Mouse (Mus musculus) liver, embryonic 12.5 days (tissue): ENCODE measurements around the gene Pram1. TPM values are rescaled to one million over a fixed set of nuclear protein-coding genes. Genes with fewer than 3 reads are reported as not detected.

Source experiments
- ATAC-seq: fragments of 200-750 bp; cut with Nextera tagmentation; 2 replicates; pipeline ENCODE4 v1.8.0; 2017; ENCODE audit warnings: moderate number of reproducible peaks, mild to moderate bottlenecking, moderate library complexity
- H3K27ac ChIP-seq: fragments of 300-500 bp; sonication (generic); 2 replicates; pipeline ENCODE4 v1.5.1; 2016; ENCODE audit warnings: mild to moderate bottlenecking
- H3K27me3 ChIP-seq: fragments of 300-500 bp; sonication (generic); replicated peaks from 2 replicates; pipeline ENCODE4 v1.6.1; 2016; ENCODE audit warnings: mild to moderate bottlenecking, moderate library complexity
- H3K36me3 ChIP-seq: fragments of 300-500 bp; sonication (generic); 2 replicates; pipeline ENCODE4 v1.6.1; 2016; ENCODE audit warnings: mild to moderate bottlenecking, moderate library complexity
- H3K4me1 ChIP-seq: fragments of 300-500 bp; sonication (generic); 2 replicates; pipeline ENCODE4 v1.6.1; 2016
- H3K4me2 ChIP-seq: fragments of 300-500 bp; sonication (generic); 2 replicates; pipeline ENCODE4 v1.6.1; 2016; ENCODE audit warnings: mild to moderate bottlenecking, moderate library complexity
- H3K4me3 ChIP-seq: fragments of 300-500 bp; sonication (generic); 2 replicates; pipeline ENCODE4 v1.5.1; 2016; ENCODE audit warnings: mild to moderate bottlenecking, moderate library complexity
- H3K9ac ChIP-seq: fragments of 300-500 bp; sonication (generic); 2 replicates; pipeline ENCODE4 v1.6.1; 2016; ENCODE audit warnings: mild to moderate bottlenecking, moderate library complexity
- H3K9me3 ChIP-seq: fragments of 300-500 bp; sonication (generic); replicated peaks from 2 replicates; pipeline ENCODE4 v1.6.1; 2016; ENCODE audit warnings: mild to moderate bottlenecking, moderate library complexity
- WGBS: fragments of 180-500 bp; shearing (Covaris S2); methylation state at CpG from one replicate; pipeline ENCODE4 v1.1.7; 2016; ENCODE audit not compliant: insufficient replicate concordance; 5-methylcytosine and 5-hydroxymethylcytosine counted together
- polyA plus RNA-seq: library from polyadenylated mRNA; unstranded; fragments of >200 nt; fragmentation: Nextera tagmentation; extraction: Ambion mirVana; gene quantifications from 2 replicates; pipeline ENCODE4 v1.2.1, GENCODE M21; 2016

The Pram1 gene
- polyA plus RNA-seq, 1 experiment from 2014 or later = 0.69 TPM

DNA sequence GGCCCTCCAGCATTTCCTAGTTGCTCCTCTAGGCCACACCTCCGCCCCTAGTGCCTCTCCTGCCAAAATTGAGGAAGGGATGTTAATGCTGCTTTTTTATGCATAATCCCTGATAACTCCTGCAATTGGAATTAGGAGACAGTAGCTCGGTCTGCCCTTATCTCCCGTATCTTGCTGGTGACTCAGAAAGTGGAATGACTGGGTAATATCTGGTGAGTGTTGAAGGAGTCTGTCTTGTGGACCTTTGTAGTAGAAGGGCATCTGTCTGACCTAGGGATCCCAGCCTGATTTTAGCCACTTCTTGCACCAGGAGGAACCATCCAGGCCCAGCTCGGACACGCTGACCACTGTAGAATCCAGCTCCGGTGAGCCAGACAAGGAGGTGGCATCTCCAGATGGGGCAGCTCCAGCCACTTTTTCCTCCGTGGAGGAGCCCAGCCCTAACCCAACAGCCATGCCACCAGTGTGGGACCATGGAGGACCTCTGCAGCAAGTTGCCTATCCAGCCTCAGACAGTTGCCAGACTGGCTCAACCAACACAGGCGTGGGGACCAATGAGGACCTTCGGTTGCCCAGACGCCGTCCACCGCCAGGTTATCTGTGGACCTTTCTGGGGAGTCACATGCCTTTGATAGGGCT, 8.2 kb upstream of the Pram1 start:
- Histone ChIP-seq H3K27ac (peak overlapping the region; percentile 96), H3K27me3 (no peaks in the 10 kb centered on the region), H3K9ac (peak overlapping the region; percentile 82), H3K36me3 (peaks cover 36% of the 10 kb centered on the region), H3K4me3 (peak overlapping the region; percentile 72), H3K4me1 (peaks cover 30% of the 10 kb centered on the region), H3K4me2 (peak overlapping the region; percentile 87), H3K9me3 (no peaks in the 10 kb centered on the region)
- ATAC-seq = peak; percentile 71
- 52% methylated on average over 12 of the region's 12 CpGs for WGBS

DNA sequence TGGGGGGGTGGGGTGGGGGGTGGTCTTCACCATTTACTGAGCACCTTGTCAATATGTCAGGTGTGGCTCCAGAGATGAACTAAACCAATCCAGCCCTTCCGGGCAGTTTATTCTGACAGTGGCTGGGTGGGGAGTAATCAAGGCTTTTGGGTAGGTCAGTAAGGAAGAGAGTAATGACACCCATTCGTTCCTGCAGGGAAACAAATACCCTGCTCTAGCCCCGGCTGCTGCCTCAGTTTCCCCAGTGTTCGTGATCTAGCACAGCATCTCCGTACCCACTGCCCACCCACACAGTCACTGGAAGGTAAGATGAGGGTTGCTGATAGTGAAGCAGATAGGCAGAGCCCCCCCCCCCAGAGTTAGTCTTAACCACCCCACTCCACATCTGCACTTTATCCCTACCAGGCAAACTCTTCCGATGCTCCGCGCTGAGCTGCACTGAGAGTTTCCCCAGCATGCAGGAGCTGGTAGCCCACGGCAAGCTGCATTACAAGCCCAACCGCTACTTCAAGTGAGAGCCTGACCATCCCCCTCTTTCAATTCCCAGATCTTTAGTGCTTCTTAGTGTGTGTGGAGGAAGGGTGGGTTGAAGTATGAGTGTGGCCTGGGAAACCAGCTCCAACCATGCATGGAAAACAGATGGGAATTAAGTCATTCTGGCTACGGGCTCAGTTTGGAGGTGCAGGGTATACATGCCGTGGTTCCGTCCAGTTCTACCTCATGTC, 7.5 kb upstream of the Pram1 start:
- Histone ChIP-seq H3K4me2 (peak overlapping the region; percentile 87), H3K4me3 (peak overlapping the region; percentile 72), H3K4me1 (peaks cover 30% of the 10 kb centered on the region), H3K27me3 (no peaks in the 10 kb centered on the region), H3K9ac (peak overlapping the region; percentile 82), H3K36me3 (peaks cover 37% of the 10 kb centered on the region), H3K27ac (peak overlapping the region; percentile 96), H3K9me3 (no peaks in the 10 kb centered on the region)
- WGBS = 86% methylated on average over 13 of the region's 13 CpGs
- no peak for ATAC-seq

GRCm38 (mm10) chr17:33631236-33631635, 6.6 kb upstream of the Pram1 start:
- no peak for ATAC-seq
- H3K4me3 ChIP-seq = no peak overlapping the region
- H3K9ac ChIP-seq = no peak overlapping the region
- whole genome bisulfite sequencing = 93% methylated on average over 9 of the region's 9 CpGs
- no peaks in the 10 kb centered on the region for H3K27me3 ChIP-seq
- no peak overlapping the region for H3K4me2 ChIP-seq
- peaks cover 37% of the 10 kb centered on the region for H3K36me3 ChIP-seq
- no peak overlapping the region for H3K27ac ChIP-seq
- H3K9me3 ChIP-seq = no peaks in the 10 kb centered on the region
- H3K4me1 ChIP-seq = peaks cover 30% of the 10 kb centered on the region

- WGBS = 85% methylated on average over 5 of the region's 5 CpGs
- Histone ChIP-seq H3K27me3 (no peaks in the 10 kb centered on the region), H3K4me1 (peaks cover 30% of the 10 kb centered on the region), H3K9ac (no peak overlapping the region), H3K4me2 (no peak overlapping the region), H3K9me3 (no peaks in the 10 kb centered on the region), H3K36me3 (peaks cover 37% of the 10 kb centered on the region), H3K4me3 (no peak overlapping the region), H3K27ac (no peak overlapping the region)
- no peak for ATAC-seq
Observed at GRCm38 (mm10) chr17:33631796-33632195, 6.1 kb upstream of the Pram1 start.

- no peak overlapping the region for H3K4me2 ChIP-seq
- no peak overlapping the region for H3K4me3 ChIP-seq
- no peaks in the 10 kb centered on the region for H3K9me3 ChIP-seq
- no peak for ATAC-seq
- no peak overlapping the region for H3K9ac ChIP-seq
- no peaks in the 10 kb centered on the region for H3K27me3 ChIP-seq
- H3K4me1 ChIP-seq = peaks cover 30% of the 10 kb centered on the region
- 90% methylated on average over 2 of the region's 2 CpGs for WGBS
- peaks cover 23% of the 10 kb centered on the region for H3K36me3 ChIP-seq
- H3K27ac ChIP-seq = no peak overlapping the region
Observed at GRCm38 (mm10) chr17:33637038-33637437, 818 bp upstream of the Pram1 start.

GRCm38 (mm10) chr17:33639743-33640142, 1.9 kb downstream of the Pram1 start:
- H3K9ac ChIP-seq = no peak overlapping the region
- 0 out of 2 replicates have a peak overlapping the region, but pooled peaks have one; percentile 6 for H3K27ac ChIP-seq
- H3K4me2 ChIP-seq = no peak overlapping the region
- H3K36me3 ChIP-seq = peaks cover 33% of the 10 kb centered on the region
- peaks cover 30% of the 10 kb centered on the region for H3K4me1 ChIP-seq
- peak; percentile 60 for ATAC-seq
- whole genome bisulfite sequencing = 17% methylated on average over 6 of the region's 6 CpGs
- H3K27me3 ChIP-seq = no peaks in the 10 kb centered on the region
- no peak overlapping the region for H3K4me3 ChIP-seq
- H3K9me3 ChIP-seq = no peaks in the 10 kb centered on the region

DNA sequence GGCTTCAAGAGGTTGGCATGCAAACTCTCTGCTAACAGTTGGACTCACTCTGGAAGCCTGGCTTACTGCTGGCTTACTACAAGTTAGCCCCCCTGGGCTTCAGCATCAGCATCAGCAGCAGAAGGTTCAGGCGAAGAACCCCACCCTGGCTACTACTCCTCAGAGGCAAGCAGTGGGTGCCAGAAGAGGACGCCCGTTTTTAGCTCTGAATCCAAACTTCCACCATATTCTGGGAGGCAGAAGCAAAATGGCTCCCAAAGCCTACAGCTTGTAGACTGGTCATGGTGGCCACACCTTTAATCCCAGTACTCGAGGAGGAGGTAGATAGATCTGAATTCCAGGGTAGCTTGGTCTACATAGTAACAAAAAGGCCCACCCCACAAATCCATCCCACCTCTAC, 6.2 kb downstream of the Pram1 start:
- ATAC-seq = no peak
- H3K27me3 ChIP-seq = no peaks in the 10 kb centered on the region
- H3K36me3 ChIP-seq = peaks cover 76% of the 10 kb centered on the region
- no peak overlapping the region for H3K4me3 ChIP-seq
- H3K9ac ChIP-seq = no peak overlapping the region
- no peaks in the 10 kb centered on the region for H3K9me3 ChIP-seq
- H3K4me1 ChIP-seq = peaks cover 26% of the 10 kb centered on the region
- no peak overlapping the region for H3K4me2 ChIP-seq
- 90% methylated on average over 4 of the region's 4 CpGs for WGBS
- H3K27ac ChIP-seq = no peak overlapping the region

GRCm38 (mm10) chr17:33645073-33645472, 7.2 kb downstream of the Pram1 start:
- H3K27ac ChIP-seq = no peak overlapping the region
- H3K4me1 ChIP-seq = peaks cover 17% of the 10 kb centered on the region
- no peaks in the 10 kb centered on the region for H3K9me3 ChIP-seq
- no peak overlapping the region for H3K9ac ChIP-seq
- WGBS = 83% methylated on average over 8 of the region's 8 CpGs
- no peak overlapping the region for H3K4me2 ChIP-seq
- H3K36me3 ChIP-seq = peaks cover 86% of the 10 kb centered on the region
- no peak for ATAC-seq
- no peak overlapping the region for H3K4me3 ChIP-seq
- H3K27me3 ChIP-seq = no peaks in the 10 kb centered on the region

DNA sequence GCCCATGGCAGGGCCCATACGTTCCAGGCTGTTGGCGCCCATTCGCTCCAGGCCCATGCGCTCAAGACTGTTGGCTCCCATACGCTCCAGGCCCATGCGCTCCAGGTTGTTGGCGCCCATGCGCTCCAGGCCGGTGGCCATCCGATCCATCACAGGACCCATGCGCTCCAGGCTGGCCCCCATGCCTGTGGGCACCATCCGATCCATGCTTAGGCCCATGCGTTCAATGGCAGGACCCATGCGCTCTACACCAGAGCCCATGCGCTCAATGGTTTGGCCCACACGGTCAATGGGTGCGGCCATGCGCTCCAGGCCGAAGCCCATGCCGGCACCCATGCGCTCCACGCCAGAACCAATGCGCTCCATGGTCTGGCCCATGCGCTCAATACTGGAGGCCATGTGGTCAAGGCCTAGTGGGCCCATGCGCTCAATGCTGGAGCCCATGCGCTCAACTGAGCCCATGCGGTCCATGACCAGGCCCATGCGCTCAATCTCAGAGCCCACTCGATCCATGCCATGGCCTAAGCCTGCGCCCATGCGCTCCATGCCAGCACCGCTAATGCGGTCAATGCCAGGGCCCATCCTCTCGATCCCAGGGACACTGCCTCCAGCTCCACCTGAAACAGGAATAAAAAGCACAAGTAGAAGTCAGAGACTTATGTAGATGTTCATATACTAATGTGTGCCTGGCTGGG, 12.1 kb downstream of the Pram1 start:
- H3K4me3 ChIP-seq = no peak overlapping the region
- H3K36me3 ChIP-seq = peaks cover 99% of the 10 kb centered on the region
- WGBS = 95% methylated on average over 34 of the region's 34 CpGs
- H3K4me1 ChIP-seq = no peaks in the 10 kb centered on the region
- peak; percentile 58 for ATAC-seq
- no peaks in the 10 kb centered on the region for H3K9me3 ChIP-seq
- no peak overlapping the region for H3K9ac ChIP-seq
- no peak overlapping the region for H3K27ac ChIP-seq
- no peak overlapping the region for H3K4me2 ChIP-seq
- H3K27me3 ChIP-seq = no peaks in the 10 kb centered on the region

- H3K4me3 ChIP-seq = no peak overlapping the region
- no peaks in the 10 kb centered on the region for H3K27me3 ChIP-seq
- ATAC-seq = peak; percentile 85
- H3K27ac ChIP-seq = peak overlapping the region; percentile 45
- 14% methylated on average over 3 of the region's 3 CpGs for WGBS
- H3K9ac ChIP-seq = no peak overlapping the region
- H3K4me2 ChIP-seq = 0 out of 2 replicates have a peak overlapping the region, but pooled peaks have one; percentile 16
- peaks cover 39% of the 10 kb centered on the region for H3K4me1 ChIP-seq
- no peaks in the 10 kb centered on the region for H3K9me3 ChIP-seq
- peaks cover 83% of the 10 kb centered on the region for H3K36me3 ChIP-seq
Observed at GRCm38 (mm10) chr17:33666813-33667212, 29.0 kb downstream of the Pram1 start.

DNA sequence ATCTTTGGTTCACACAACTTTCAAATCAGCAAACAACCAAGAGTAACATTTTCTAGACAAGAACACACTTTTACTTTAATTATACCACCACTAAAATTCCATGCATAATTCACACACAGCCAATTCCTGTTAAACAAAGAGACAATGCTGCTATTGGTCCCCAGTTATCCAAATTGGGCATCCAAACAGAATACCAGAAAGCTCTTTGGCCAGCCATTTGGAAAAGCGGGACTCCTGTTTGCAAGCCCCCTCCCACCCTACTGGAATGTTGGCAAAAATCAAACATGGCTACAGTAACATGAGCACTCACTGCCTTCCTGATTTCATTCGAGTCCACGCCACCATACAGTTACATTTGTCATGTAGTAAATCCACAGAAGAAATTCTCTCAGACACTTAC, 31.8 kb downstream of the Pram1 start:
- no peak overlapping the region for H3K27ac ChIP-seq
- peaks cover 73% of the 10 kb centered on the region for H3K36me3 ChIP-seq
- 82% methylated on average over 3 of the region's 3 CpGs for WGBS
- no peaks in the 10 kb centered on the region for H3K27me3 ChIP-seq
- no peaks in the 10 kb centered on the region for H3K9me3 ChIP-seq
- no peak for ATAC-seq
- H3K4me3 ChIP-seq = no peak overlapping the region
- peaks cover 54% of the 10 kb centered on the region for H3K4me1 ChIP-seq
- H3K9ac ChIP-seq = no peak overlapping the region
- no peak overlapping the region for H3K4me2 ChIP-seq

DNA sequence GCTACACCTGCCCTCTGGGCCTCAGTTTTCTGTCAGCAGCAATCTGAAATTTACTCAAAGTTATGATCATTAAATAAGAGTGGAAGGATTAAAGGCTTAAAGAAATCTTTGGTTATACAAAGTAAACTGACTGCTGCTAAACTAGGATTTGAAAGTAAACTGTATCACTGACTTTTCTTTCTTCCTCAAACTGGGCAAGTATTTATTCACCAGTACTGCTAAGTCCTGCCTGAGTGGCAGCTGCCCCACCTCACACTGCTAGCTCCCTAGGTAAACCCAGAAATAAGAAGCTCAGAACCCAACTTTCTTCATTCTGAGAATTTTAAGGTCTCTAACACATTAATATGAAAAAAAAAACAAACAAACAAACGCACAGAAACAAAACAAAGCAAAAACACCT, 36.0 kb downstream of the Pram1 start:
- no peaks in the 10 kb centered on the region for H3K9me3 ChIP-seq
- H3K27ac ChIP-seq = no peak overlapping the region
- H3K4me3 ChIP-seq = no peak overlapping the region
- peaks cover 71% of the 10 kb centered on the region for H3K36me3 ChIP-seq
- no peaks in the 10 kb centered on the region for H3K27me3 ChIP-seq
- H3K4me1 ChIP-seq = peaks cover 47% of the 10 kb centered on the region
- ATAC-seq = no peak
- no peak overlapping the region for H3K4me2 ChIP-seq
- no peak overlapping the region for H3K9ac ChIP-seq
- 72% methylated on average over 1 of the region's 1 CpGs for WGBS
